In the genomic region with DNA sequence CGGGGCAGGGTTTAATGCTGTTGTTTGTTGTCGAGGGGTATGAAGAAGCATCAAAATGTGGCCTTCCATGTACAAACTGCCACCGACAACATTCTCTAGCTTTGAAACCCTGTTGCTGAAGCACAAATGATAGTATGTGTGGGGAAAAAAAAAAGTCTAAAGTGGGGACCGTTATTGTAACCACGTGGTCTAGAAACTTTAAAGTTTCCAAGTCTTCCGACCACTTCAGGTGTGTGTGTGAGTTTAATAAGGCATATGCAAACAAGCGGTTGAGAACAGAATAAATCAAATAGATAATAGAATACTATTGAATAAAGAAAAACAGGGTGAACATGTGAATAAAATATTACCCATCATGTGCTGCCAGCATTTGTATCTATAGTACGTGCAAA, we compare ENCODE assay signal across 9 mouse cellular contexts. TPM values are rescaled to one million over a fixed set of nuclear protein-coding genes. Genes with fewer than 3 reads are reported as not detected.
DNase-seq lines count a peak whose midpoint lies in the region; ATAC-seq and TF ChIP-seq lines count a peak whose summit lies in the region.
"Had no signal": no experiment of that assay in that cellular context is flagged by ENCODE, and none has a peak within 500 bp of the region (broad histone marks: within the 10 kb centered on the region; RNA-seq: fewer than 3 reads in every experiment).

No protein-coding gene starts in this region.

- peaks cover 4% of the 10 kb centered on the region; the same call in 1 of the 2 replicates for H3K9me3 ChIP-seq in kidney, embryonic 15.5 days (replicated peaks)
- H3K9me3 ChIP-seq in hindbrain, embryonic 15.5 days: no peaks in the 10 kb centered on the region
- no peaks in the 10 kb centered on the region for H3K9me3 ChIP-seq in midbrain, embryonic 15.5 days

- DNase-seq in kidney, postnatal 14 days: no peak
- no peak for DNase-seq in left cerebral cortex, adult 18-20 months (ENCODE audit: low spot score in 2 of 2)
- no peak for DNase-seq in frontal cortex, adult 2 months (ENCODE audit: extremely low spot score in 1 of 2, low spot score in 1 of 2)
- DNase-seq in B cell, adult 2 months: no peak

- H3K4me1 ChIP-seq in kidney, embryonic 15.5 days: peaks cover 26% of the 10 kb centered on the region
- H3K4me1 ChIP-seq in cortical plate, adult 2 months (ENCODE audit: control insufficient read depth, insufficient read depth, low read length): 0 out of 2 replicates have a peak, but pooled peaks cover 1% of the 10 kb centered on the region
- peaks cover 37% of the 10 kb centered on the region for H3K4me1 ChIP-seq in hindbrain, embryonic 15.5 days (replicated peaks)
- peaks cover 26% of the 10 kb centered on the region for H3K4me1 ChIP-seq in midbrain, embryonic 15.5 days

- H3K27me3 ChIP-seq in kidney, embryonic 15.5 days: no peaks in the 10 kb centered on the region
- no peaks in the 10 kb centered on the region for H3K27me3 ChIP-seq in hindbrain, embryonic 15.5 days
- H3K27me3 ChIP-seq in midbrain, embryonic 15.5 days (replicated peaks): no peaks in the 10 kb centered on the region

- WGBS in kidney, embryonic 15.5 days: 36% methylated on average over 8 of the region's 8 CpGs
- WGBS in hindbrain, embryonic 15.5 days: 31% methylated on average over 8 of the region's 8 CpGs
- WGBS in midbrain, embryonic 15.5 days: 30% methylated on average over 8 of the region's 8 CpGs

- TF ChIP-seq POLR2A in cortical plate, adult 2 months (IDR thresholded peaks at IDR 0.05; ENCODE audit: extremely low read depth, insufficient read depth, low read length): no peak

- peak overlapping the region; percentile 77 for H3K27ac ChIP-seq in kidney, embryonic 15.5 days
- no peak overlapping the region for H3K27ac ChIP-seq in cortical plate, adult 2 months (ENCODE audit: insufficient read depth, low read length)
- H3K27ac ChIP-seq in hindbrain, embryonic 15.5 days (replicated peaks): peak overlapping the region; percentile 89
- H3K27ac ChIP-seq in midbrain, embryonic 15.5 days: peak overlapping the region; percentile 94

- peak overlapping the region; percentile 69 for H3K4me3 ChIP-seq in kidney, embryonic 15.5 days (replicated peaks)
- H3K4me3 ChIP-seq in cortical plate, adult 2 months (ENCODE audit: insufficient read depth, low read length): peak overlapping the region; percentile 91
- peak overlapping the region; percentile 64 for H3K4me3 ChIP-seq in hindbrain, embryonic 15.5 days
- peak overlapping the region; percentile 96 for H3K4me3 ChIP-seq in midbrain, embryonic 15.5 days

- ATAC-seq in kidney, embryonic 15.5 days (replicated peaks; ENCODE audit: low FRiP score): no peak
- ATAC-seq in hindbrain, embryonic 15.5 days (ENCODE audit: low FRiP score, low read depth): peak; percentile 2; the same call in 1 of the 2 replicates
- ATAC-seq in midbrain, embryonic 15.5 days (replicated peaks): peak; percentile 3

- H3K4me2 ChIP-seq in kidney, embryonic 15.5 days: peak overlapping the region; percentile 97
- peak overlapping the region; percentile 89 for H3K4me2 ChIP-seq in hindbrain, embryonic 15.5 days
- H3K4me2 ChIP-seq in midbrain, embryonic 15.5 days: peak overlapping the region; percentile 89

- H3K36me3 ChIP-seq in kidney, embryonic 15.5 days: peaks cover 31% of the 10 kb centered on the region
- peaks cover 9% of the 10 kb centered on the region; the same call in 1 of the 2 replicates for H3K36me3 ChIP-seq in hindbrain, embryonic 15.5 days
- H3K36me3 ChIP-seq in midbrain, embryonic 15.5 days (replicated peaks): peaks cover 2% of the 10 kb centered on the region; the same call in 1 of the 2 replicates

- peak overlapping the region; percentile 72 for H3K9ac ChIP-seq in kidney, embryonic 15.5 days
- H3K9ac ChIP-seq in hindbrain, embryonic 15.5 days: peak overlapping the region; percentile 63
- H3K9ac ChIP-seq in midbrain, embryonic 15.5 days: peak overlapping the region; percentile 91

- no peak for TF ChIP-seq CTCF in cortical plate, adult 2 months (IDR thresholded peaks at IDR 0.05; ENCODE audit: extremely low read depth, insufficient read depth, low read length)

RNA-seq across cellular contexts. Expression of gene Poc1b, which starts 0.5 kb away (rescaled TPM):
- 21.7 and 25.5 TPM in 2 replicates for polyA plus RNA-seq in kidney, embryonic 15.5 days (2015; fragmentation: Nextera tagmentation; extraction: Ambion mirVana)
- polyA plus RNA-seq in cortical plate, adult 2 months (2012; rRNA removed): 9.1 and 11.2 TPM in 2 replicates
- 11.5 and 15.4 TPM in 2 replicates for polyA plus RNA-seq in hindbrain, embryonic 15.5 days (2015; fragmentation: Nextera tagmentation; extraction: Ambion mirVana)
- 10.9 and 12.1 TPM in 2 replicates for polyA plus RNA-seq in midbrain, embryonic 15.5 days (2015; fragmentation: Nextera tagmentation; extraction: Ambion mirVana)
- total RNA-seq in left cerebral cortex, adult 18-20 months (2021): 1 to 10 TPM; 6.5 to 7.1 TPM
- 7.9 and 9.3 TPM in 2 replicates for polyA plus RNA-seq in frontal cortex, adult 2 months (2012; rRNA removed)

RNA-seq across cellular contexts. Expression of gene Galnt4, which starts 1.7 kb away (rescaled TPM):
- polyA plus RNA-seq in kidney, embryonic 15.5 days (2015; fragmentation: Nextera tagmentation; extraction: Ambion mirVana): 11.1 and 12.1 TPM in 2 replicates
- 1.2 and 1.3 TPM in 2 replicates for polyA plus RNA-seq in cortical plate, adult 2 months (2012; rRNA removed)
- polyA plus RNA-seq in hindbrain, embryonic 15.5 days (2015; fragmentation: Nextera tagmentation; extraction: Ambion mirVana): 3.0 and 3.3 TPM in 2 replicates
- 2.7 and 3.0 TPM in 2 replicates for polyA plus RNA-seq in midbrain, embryonic 15.5 days (2015; fragmentation: Nextera tagmentation; extraction: Ambion mirVana)
- total RNA-seq in left cerebral cortex, adult 18-20 months (2021): 1 to 10 TPM; 1.9 to 2.3 TPM
- polyA plus RNA-seq in frontal cortex, adult 2 months (2012; rRNA removed): 1.3 TPM in 2 replicates

RNA-seq across cellular contexts. Expression of gene Phxr2, which starts 19.8 kb away (rescaled TPM):
- not detected in 2 replicates for polyA plus RNA-seq in kidney, embryonic 15.5 days (2015; fragmentation: Nextera tagmentation; extraction: Ambion mirVana)
- not detected in 2 replicates for polyA plus RNA-seq in cortical plate, adult 2 months (2012; rRNA removed)
- polyA plus RNA-seq in hindbrain, embryonic 15.5 days (2015; fragmentation: Nextera tagmentation; extraction: Ambion mirVana): not detected in 2 replicates
- polyA plus RNA-seq in midbrain, embryonic 15.5 days (2015; fragmentation: Nextera tagmentation; extraction: Ambion mirVana): not detected in 2 replicates
- total RNA-seq in left cerebral cortex, adult 18-20 months (2021): not detected
- not detected in 2 replicates for polyA plus RNA-seq in frontal cortex, adult 2 months (2012; rRNA removed)
- polyA plus RNA-seq: gonadal fat pad, adult 2 months had no signal
